Comparison of ENCODE assay signal across 16 mouse cellular contexts in the genomic region with DNA sequence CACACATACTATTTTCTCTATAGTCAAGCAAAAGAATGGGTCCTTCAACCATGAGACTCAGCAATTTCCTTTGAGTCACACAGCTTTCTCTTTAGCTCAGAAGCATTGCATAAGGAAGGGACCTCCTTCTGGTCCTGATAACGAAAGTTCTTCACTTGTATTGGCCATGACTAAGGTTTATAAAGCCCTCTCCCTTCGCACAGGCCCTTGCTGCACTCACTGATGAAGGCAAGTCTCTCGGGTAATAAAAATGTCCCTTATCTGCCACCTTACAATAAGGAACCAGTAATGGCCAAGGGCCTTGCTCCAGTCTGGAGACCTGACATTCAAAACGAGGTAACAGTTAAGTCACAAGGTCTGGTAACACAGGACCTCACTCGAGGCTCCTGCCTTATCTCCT.
"Had no signal": no experiment of that assay in that cellular context is flagged by ENCODE, and none has a peak within 500 bp of the region (broad histone marks: within the 10 kb centered on the region; RNA-seq: fewer than 3 reads in every experiment).

No protein-coding gene starts in this region.

- H3K9ac ChIP-seq: neural tube, embryonic 12.5 days; neural tube, embryonic 13.5 days; neural tube, embryonic 15.5 days; stomach, embryonic 15.5 days had no signal

- H3K27ac ChIP-seq: neural tube, embryonic 12.5 days; neural tube, embryonic 13.5 days; neural tube, embryonic 15.5 days; stomach, embryonic 15.5 days; stomach, postnatal 0 days had no signal

- DNase-seq: retina, postnatal 1 day; right cerebral cortex, adult 18-20 months; right cerebral cortex, postnatal 14 days; right cerebral cortex, postnatal 25 days; right cerebral cortex, postnatal 4 days; spleen, adult 18-20 months; thymus, adult 2 months; thymus, postnatal 14 days; thymus, postnatal 25 days; thymus, postnatal 36 days; thymus, postnatal 4 days had no signal

- H3K4me1 ChIP-seq: neural tube, embryonic 12.5 days; neural tube, embryonic 13.5 days had no signal

- H3K27me3 ChIP-seq: neural tube, embryonic 12.5 days; neural tube, embryonic 13.5 days; neural tube, embryonic 15.5 days; stomach, embryonic 15.5 days had no signal

- H3K4me3 ChIP-seq: neural tube, embryonic 12.5 days; neural tube, embryonic 13.5 days; neural tube, embryonic 15.5 days; stomach, embryonic 15.5 days had no signal

- H3K4me2 ChIP-seq: neural tube, embryonic 12.5 days; neural tube, embryonic 13.5 days; neural tube, embryonic 15.5 days; stomach, embryonic 15.5 days had no signal

- H3K36me3 ChIP-seq: neural tube, embryonic 12.5 days; neural tube, embryonic 13.5 days; neural tube, embryonic 15.5 days; stomach, embryonic 15.5 days had no signal

- H3K9me3 ChIP-seq: neural tube, embryonic 12.5 days; neural tube, embryonic 13.5 days; neural tube, embryonic 15.5 days; stomach, embryonic 15.5 days had no signal
